Mouse (Mus musculus): ENCODE measurements at regions not wholly inside any gene's neighbourhood (a gene's known extent, or its start where the extent isn't known, plus 50 kb on each side); places are given as distances from the start of the nearest gene placed in this dataset.
A peak's percentile ranks its signal among the peaks of the same experiment; 100 is the strongest.

- no peak for DNase-seq (ENCODE audit: low spot score)
Observed at GRCm38 (mm10) chr7:123059718-123060337, 63.9 kb upstream of the Tnrc6a start.

DNA sequence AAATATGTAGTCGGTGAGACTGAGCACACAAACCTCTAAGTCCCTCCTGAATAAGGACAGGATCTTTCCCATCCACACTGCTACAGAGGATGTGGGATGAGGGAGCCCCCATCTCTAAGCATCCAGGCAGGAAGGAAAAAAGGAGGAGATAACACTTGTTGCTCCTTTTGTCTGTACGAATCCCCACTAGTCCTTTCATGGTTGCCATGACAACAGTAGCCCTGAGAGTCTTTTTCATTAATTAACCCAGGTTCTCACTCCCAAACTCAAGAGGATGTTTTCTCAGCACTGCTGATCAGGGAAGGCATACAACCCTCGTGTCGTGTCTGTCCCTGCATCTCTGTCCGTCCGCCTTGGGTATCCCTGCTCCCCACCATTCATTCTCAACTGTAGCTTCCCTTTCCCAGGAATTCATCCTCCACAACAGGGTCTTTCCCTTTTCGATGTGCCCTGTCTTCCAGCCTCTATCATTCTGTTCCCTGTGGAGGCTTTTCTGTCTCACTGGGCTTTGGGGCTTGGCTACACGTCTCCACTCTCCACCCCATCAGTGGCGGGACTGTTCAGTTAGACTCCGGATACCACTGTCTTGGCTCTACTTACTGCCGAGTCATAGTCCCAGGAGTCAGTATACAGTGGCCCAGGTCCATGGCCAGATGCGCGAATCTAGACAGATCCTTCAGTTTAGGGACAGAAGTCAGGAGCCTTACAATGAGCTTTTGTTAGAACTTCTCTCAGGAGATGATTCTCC is 60.2 kb upstream of the Tnrc6a start:
- DNase-seq (ENCODE audit: low spot score), result peak; percentile 9

- DNase-seq (ENCODE audit: low spot score), result peak; percentile 18
Observed at GRCm38 (mm10) chr7:123065951-123066351, 57.7 kb upstream of the Tnrc6a start.

DNA sequence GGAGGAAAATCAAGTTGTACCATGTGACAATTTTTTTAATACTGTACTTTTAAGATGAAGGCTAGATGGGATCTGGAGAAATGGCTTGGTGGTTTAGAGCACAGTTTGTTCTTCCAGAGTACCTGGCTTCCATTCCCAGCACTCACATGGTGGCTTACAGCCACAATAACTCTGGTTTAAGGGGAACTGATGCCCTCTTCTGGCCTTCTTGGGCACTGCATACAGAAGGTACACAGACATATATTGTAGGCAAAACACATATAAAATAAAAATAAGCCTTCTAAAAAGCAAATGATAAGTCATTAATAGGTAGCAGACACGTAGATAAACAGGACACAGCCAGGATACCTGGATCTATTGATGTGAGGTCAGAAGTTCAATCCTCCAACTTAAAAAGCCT is 56.3 kb upstream of the Tnrc6a start:
- no peak for DNase-seq (ENCODE audit: low spot score)

GRCm38 (mm10) chr7:123068241-123068640 is 55.4 kb upstream of the Tnrc6a start:
- DNase-seq (ENCODE audit: low spot score), result no peak

DNA sequence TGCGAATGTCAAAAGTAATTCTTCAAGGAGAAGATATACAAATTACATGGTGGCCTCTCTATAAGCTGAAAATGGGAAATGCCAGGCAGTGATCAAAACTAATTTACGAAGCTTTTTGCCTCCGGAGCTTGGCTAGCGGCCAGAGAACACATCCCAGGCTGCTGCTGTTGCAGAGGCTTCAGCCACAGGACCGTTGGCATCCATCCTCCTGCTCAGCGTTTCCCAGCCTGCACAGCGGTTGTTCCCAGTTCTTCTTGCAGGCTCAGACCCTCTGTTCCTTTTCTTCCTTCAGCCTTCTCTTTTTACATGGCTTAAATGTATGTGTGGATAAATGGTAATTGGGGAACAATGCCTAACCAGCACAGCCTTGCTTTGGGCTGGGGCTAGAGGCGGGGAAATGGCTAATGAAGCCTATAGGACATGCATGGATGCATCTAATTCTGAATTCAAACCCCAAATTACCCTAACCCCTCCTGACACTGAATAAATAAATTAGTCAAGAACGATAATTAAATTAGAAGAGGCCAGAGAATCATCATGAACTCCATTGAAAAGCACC is 54.9 kb upstream of the Tnrc6a start:
- DNase-seq (ENCODE audit: low spot score), result peak; percentile 10

GRCm38 (mm10) chr7:123069280-123069679 is 54.4 kb upstream of the Tnrc6a start:
- DNase-seq (ENCODE audit: low spot score), result no peak

GRCm38 (mm10) chr7:123070861-123071260 is 52.8 kb upstream of the Tnrc6a start:
- DNase-seq (ENCODE audit: low spot score), result no peak
